Mouse (Mus musculus) kidney, postnatal 14 days (tissue): ENCODE measurements around the gene Babam2.

Source experiments
- DNase-seq: peaks from one replicate; pipeline ENCODE4 v3.0.0; 2022; ENCODE audit warnings: mixed read lengths

Babam2 gene

GRCm38 (mm10) chr5:31715486-31716150, 18.1 kb downstream of the Babam2 start:
- no peak for DNase-seq

GRCm38 (mm10) chr5:31724519-31724918, 27.0 kb downstream of the Babam2 start:
- DNase-seq: peak; percentile 15

- DNase-seq: no peak
These were observed 28.4 kb downstream of the Babam2 start for GRCm38 (mm10) chr5:31725885-31726284.

- peak; percentile 34 for DNase-seq
These were observed 30.0 kb downstream of the Babam2 start for GRCm38 (mm10) chr5:31727456-31727855.

- no peak for DNase-seq
These were observed 35.3 kb downstream of the Babam2 start for GRCm38 (mm10) chr5:31732644-31733338.

GRCm38 (mm10) chr5:31741931-31742330, 44.4 kb downstream of the Babam2 start:
- no peak for DNase-seq

- no peak for DNase-seq
These were observed 45.1 kb downstream of the Babam2 start for GRCm38 (mm10) chr5:31742521-31743031.

- no peak for DNase-seq
These were observed 51.9 kb downstream of the Babam2 start for GRCm38 (mm10) chr5:31749401-31749800.

GRCm38 (mm10) chr5:31750231-31750925, 52.9 kb downstream of the Babam2 start:
- DNase-seq: no peak

GRCm38 (mm10) chr5:31750955-31751354, 53.5 kb downstream of the Babam2 start:
- DNase-seq: no peak

- no peak for DNase-seq
These were observed 57.1 kb downstream of the Babam2 start for GRCm38 (mm10) chr5:31754634-31755033.

GRCm38 (mm10) chr5:31755255-31755654, 57.8 kb downstream of the Babam2 start:
- DNase-seq: no peak

- DNase-seq: no peak
These were observed 61.0 kb downstream of the Babam2 start for GRCm38 (mm10) chr5:31758310-31759091.

- no peak for DNase-seq
These were observed 64.4 kb downstream of the Babam2 start for GRCm38 (mm10) chr5:31761836-31762235.

- DNase-seq: no peak
These were observed 65.3 kb downstream of the Babam2 start for GRCm38 (mm10) chr5:31762773-31763172.

GRCm38 (mm10) chr5:31765824-31766223, 68.3 kb downstream of the Babam2 start:
- no peak for DNase-seq

GRCm38 (mm10) chr5:31766841-31767542, 69.5 kb downstream of the Babam2 start:
- peak; percentile 17 for DNase-seq

- DNase-seq: no peak
These were observed 74.0 kb downstream of the Babam2 start for GRCm38 (mm10) chr5:31771486-31771885.

GRCm38 (mm10) chr5:31771921-31772320, 74.4 kb downstream of the Babam2 start:
- no peak for DNase-seq

- DNase-seq: no peak
These were observed 77.5 kb downstream of the Babam2 start for GRCm38 (mm10) chr5:31774976-31775375.

GRCm38 (mm10) chr5:31781624-31782023, 84.1 kb downstream of the Babam2 start:
- no peak for DNase-seq

- no peak for DNase-seq
These were observed 89.7 kb downstream of the Babam2 start for GRCm38 (mm10) chr5:31787201-31787600.
